Mouse (Mus musculus): ENCODE measurements around the gene Itpk1. TPM values are rescaled to one million over a fixed set of nuclear protein-coding genes. Genes with fewer than 3 reads are reported as not detected.

The Itpk1 gene
- polyA plus RNA-seq, 1 experiment from 2014 or later: 24.0 TPM

- no peaks in the 10 kb centered on the region for H3K36me3 ChIP-seq (ENCODE audit: control insufficient read depth, insufficient read depth, low read length)
- H3K4me2 ChIP-seq (ENCODE audit: low read length): no peak overlapping the region
- no peak for ATAC-seq (ENCODE audit: low FRiP score, low TSS enrichment)
- no peak overlapping the region for H3K9ac ChIP-seq (replicated peaks; ENCODE audit: low read length)
- DNase-seq: no peak
- 78% methylated on average over 11 of the region's 11 CpGs for WGBS
- H3K4me1 ChIP-seq (ENCODE audit: control insufficient read depth, insufficient read depth, low read length): no peaks in the 10 kb centered on the region
- H3K4me3 ChIP-seq (replicated peaks; ENCODE audit: low read depth, low read length): no peak overlapping the region
- H3K27me3 ChIP-seq (ENCODE audit: control insufficient read depth, insufficient read depth, low read length): no peaks in the 10 kb centered on the region
- no peaks in the 10 kb centered on the region for H3K9me3 ChIP-seq (ENCODE audit: control insufficient read depth, low read length)
- no peak overlapping the region for H3K27ac ChIP-seq (replicated peaks; ENCODE audit: low read depth, low read length)
Measured at GRCm38 (mm10) chr12:102663349-102664051, 41.2 kb downstream of the Itpk1 start.

DNA sequence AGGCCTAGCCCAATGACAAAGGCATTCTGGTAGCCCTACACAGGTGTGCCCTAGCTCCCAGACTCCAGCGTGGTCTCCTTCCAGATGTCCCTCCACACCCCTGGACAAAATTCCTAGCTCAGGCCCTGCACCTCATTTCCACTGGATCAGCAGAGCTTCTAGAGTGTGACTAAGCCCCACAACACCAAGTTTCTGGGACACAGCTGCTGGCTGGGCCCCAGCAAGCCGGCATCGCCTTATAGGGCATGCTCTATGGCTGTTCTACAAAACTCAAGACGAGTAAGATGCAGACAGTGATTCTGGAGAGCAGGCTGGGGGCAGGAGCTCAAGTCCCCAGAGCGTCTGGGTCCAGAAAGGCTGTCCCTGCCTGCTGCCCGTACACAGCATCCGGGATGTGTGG is 43.0 kb downstream of the Itpk1 start:
- H3K27me3 ChIP-seq (ENCODE audit: control insufficient read depth, insufficient read depth, low read length): no peaks in the 10 kb centered on the region
- ATAC-seq (ENCODE audit: low FRiP score, low TSS enrichment): no peak
- no peaks in the 10 kb centered on the region for H3K4me1 ChIP-seq (ENCODE audit: control insufficient read depth, insufficient read depth, low read length)
- DNase-seq: no peak
- no peak overlapping the region; the same call in 1 of the 2 replicates for H3K9ac ChIP-seq (replicated peaks; ENCODE audit: low read length)
- no peak overlapping the region for H3K4me2 ChIP-seq (ENCODE audit: low read length)
- no peaks in the 10 kb centered on the region for H3K36me3 ChIP-seq (ENCODE audit: control insufficient read depth, insufficient read depth, low read length)
- H3K4me3 ChIP-seq (replicated peaks; ENCODE audit: low read depth, low read length): no peak overlapping the region
- 77% methylated on average over 7 of the region's 7 CpGs for WGBS
- no peak overlapping the region for H3K27ac ChIP-seq (replicated peaks; ENCODE audit: low read depth, low read length)
- no peaks in the 10 kb centered on the region for H3K9me3 ChIP-seq (ENCODE audit: control insufficient read depth, low read length)

DNA sequence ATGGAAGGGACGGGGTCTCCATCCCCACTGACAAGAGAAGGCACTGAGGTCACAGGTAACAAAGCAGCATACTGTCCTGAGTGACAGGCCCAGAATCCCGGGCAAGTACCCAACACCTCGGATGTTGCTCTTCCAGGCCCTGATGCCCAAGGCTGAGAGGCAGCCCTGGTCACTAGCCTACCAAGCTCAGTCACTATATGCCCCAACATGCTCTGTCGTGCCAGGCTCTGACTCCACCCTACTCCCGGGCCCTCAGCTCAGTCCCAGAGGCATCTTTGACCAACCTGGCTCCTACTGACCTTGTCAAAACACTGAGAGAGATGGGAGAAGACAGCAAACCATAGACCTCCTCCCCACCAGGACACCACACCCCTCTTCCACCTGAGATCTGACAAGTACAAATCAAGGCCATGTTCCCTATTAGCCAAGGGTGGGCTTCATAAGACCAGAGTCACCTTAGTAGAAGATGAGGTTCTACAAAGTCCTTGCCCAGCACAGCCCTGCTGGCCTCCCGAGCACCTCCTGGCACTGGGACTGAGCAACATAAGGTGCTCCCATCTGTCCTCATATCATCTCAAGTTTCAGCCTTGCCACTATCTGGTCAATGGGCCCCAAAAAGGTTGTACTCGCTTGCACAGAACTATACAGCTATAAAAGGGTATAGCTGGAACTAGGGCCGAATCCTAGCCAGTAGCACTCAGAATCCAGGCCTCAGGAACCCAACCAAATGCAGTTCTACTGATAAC is 43.7 kb downstream of the Itpk1 start:
- Histone ChIP-seq H3K9me3 (ENCODE audit: control insufficient read depth, low read length) (no peaks in the 10 kb centered on the region), H3K4me1 (ENCODE audit: control insufficient read depth, insufficient read depth, low read length) (no peaks in the 10 kb centered on the region), H3K27me3 (ENCODE audit: control insufficient read depth, insufficient read depth, low read length) (no peaks in the 10 kb centered on the region), H3K4me3 (replicated peaks; ENCODE audit: low read depth, low read length) (no peak overlapping the region), H3K4me2 (ENCODE audit: low read length) (no peak overlapping the region), H3K27ac (replicated peaks; ENCODE audit: low read depth, low read length) (no peak overlapping the region), H3K36me3 (ENCODE audit: control insufficient read depth, insufficient read depth, low read length) (no peaks in the 10 kb centered on the region), H3K9ac (replicated peaks; ENCODE audit: low read length) (no peak overlapping the region)
- DNase-seq (no peak), ATAC-seq (ENCODE audit: low FRiP score, low TSS enrichment) (no peak)
- 92% methylated on average over 8 of the region's 8 CpGs for WGBS

GRCm38 (mm10) chr12:102653003-102653402 is 51.7 kb downstream of the Itpk1 start:
- 69% methylated on average over 6 of the region's 6 CpGs for WGBS

DNA sequence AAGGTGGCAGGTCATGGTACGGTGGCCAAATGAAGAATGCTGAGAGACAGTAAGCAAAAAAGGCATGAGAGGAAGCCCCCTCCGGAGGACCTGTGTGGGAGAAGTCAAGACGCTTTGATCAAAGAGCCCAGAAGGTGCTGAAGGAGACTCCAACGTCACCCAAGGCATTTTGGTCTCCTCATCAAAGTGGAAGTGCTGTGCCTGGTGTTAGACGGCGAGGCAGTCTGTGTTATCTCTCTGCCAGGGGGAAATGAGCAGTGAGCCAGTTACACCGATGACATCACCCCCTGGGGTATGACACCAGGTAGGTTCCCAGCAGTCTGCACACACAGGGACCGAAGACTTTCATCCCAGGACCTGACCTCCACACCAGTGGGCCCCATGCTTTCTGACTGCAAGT is 52.3 kb downstream of the Itpk1 start:
- Histone ChIP-seq H3K4me2 (ENCODE audit: low read length) (no peak overlapping the region), H3K9me3 (ENCODE audit: control insufficient read depth, low read length) (no peaks in the 10 kb centered on the region), H3K4me1 (ENCODE audit: control insufficient read depth, insufficient read depth, low read length) (no peaks in the 10 kb centered on the region), H3K27me3 (ENCODE audit: control insufficient read depth, insufficient read depth, low read length) (no peaks in the 10 kb centered on the region), H3K4me3 (replicated peaks; ENCODE audit: low read depth, low read length) (no peak overlapping the region), H3K36me3 (ENCODE audit: control insufficient read depth, insufficient read depth, low read length) (no peaks in the 10 kb centered on the region), H3K9ac (replicated peaks; ENCODE audit: low read length) (no peak overlapping the region), H3K27ac (replicated peaks; ENCODE audit: low read depth, low read length) (no peak overlapping the region)
- ATAC-seq (ENCODE audit: low FRiP score, low TSS enrichment) (no peak), DNase-seq (no peak)
- 80% methylated on average over 8 of the region's 8 CpGs for WGBS

More at GRCm38 (mm10) chr12:102653003-102653402, 51.7 kb downstream of the Itpk1 start:
- no peaks in the 10 kb centered on the region for H3K9me3 ChIP-seq (ENCODE audit: control insufficient read depth, low read length)
- no peak overlapping the region for H3K4me3 ChIP-seq (replicated peaks; ENCODE audit: low read depth, low read length)
- no peak for ATAC-seq (ENCODE audit: low FRiP score, low TSS enrichment)
- no peaks in the 10 kb centered on the region for H3K27me3 ChIP-seq (ENCODE audit: control insufficient read depth, insufficient read depth, low read length)
- no peaks in the 10 kb centered on the region for H3K4me1 ChIP-seq (ENCODE audit: control insufficient read depth, insufficient read depth, low read length)
- no peak overlapping the region for H3K27ac ChIP-seq (replicated peaks; ENCODE audit: low read depth, low read length)
- H3K36me3 ChIP-seq (ENCODE audit: control insufficient read depth, insufficient read depth, low read length): no peaks in the 10 kb centered on the region
- DNase-seq: no peak
- no peak overlapping the region for H3K9ac ChIP-seq (replicated peaks; ENCODE audit: low read length)
- no peak overlapping the region for H3K4me2 ChIP-seq (ENCODE audit: low read length)

DNA sequence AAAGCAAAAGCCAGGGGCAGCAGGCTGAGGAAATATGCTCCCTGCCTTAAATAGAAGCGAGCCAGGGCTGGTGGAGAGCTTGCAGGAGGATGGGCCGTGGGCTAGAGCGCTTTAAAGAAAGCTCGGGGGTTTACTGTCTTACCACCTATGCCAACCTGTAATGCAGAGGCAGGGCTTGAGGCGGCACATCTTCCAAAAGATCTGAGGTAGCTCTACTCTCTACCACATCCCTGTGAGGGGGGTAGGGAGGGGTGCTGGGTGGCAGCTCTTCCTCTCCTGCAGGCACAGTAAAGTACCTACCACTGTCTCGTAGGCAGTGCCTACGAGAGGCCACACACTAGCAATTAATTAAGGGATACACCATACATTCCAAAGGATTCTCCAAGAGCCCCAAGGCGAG is 52.9 kb downstream of the Itpk1 start:
- Histone ChIP-seq H3K4me3 (replicated peaks; ENCODE audit: low read depth, low read length) (no peak overlapping the region), H3K27ac (replicated peaks; ENCODE audit: low read depth, low read length) (no peak overlapping the region), H3K9ac (replicated peaks; ENCODE audit: low read length) (no peak overlapping the region), H3K36me3 (ENCODE audit: control insufficient read depth, insufficient read depth, low read length) (no peaks in the 10 kb centered on the region), H3K9me3 (ENCODE audit: control insufficient read depth, low read length) (no peaks in the 10 kb centered on the region), H3K27me3 (ENCODE audit: control insufficient read depth, insufficient read depth, low read length) (no peaks in the 10 kb centered on the region), H3K4me1 (ENCODE audit: control insufficient read depth, insufficient read depth, low read length) (no peaks in the 10 kb centered on the region), H3K4me2 (ENCODE audit: low read length) (no peak overlapping the region)
- no peak for DNase-seq
- 80% methylated on average over 8 of the region's 8 CpGs for WGBS
- ATAC-seq (ENCODE audit: low FRiP score, low TSS enrichment): no peak

DNA sequence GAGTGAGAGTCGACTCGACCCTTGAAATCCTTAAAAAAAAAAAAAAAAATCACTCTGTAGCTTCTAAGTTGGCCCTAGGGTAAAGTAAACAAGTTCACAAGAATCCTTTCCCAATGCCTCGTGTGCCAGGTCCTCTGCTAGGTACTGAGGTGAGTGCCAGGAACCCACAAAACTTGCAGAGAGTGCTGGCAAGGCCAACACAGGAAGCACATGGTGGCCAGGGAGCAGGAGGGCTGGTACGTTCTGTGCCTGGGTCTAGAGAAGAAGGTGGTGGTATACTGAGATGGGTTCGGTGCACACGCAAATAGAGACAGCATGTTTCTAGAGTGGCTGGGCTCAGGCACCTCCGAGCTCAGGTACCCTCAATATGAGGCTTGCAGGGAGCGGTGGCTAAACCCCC is 53.3 kb downstream of the Itpk1 start:
- Histone ChIP-seq H3K4me2 (ENCODE audit: low read length) (no peak overlapping the region), H3K27me3 (ENCODE audit: control insufficient read depth, insufficient read depth, low read length) (no peaks in the 10 kb centered on the region), H3K4me3 (replicated peaks; ENCODE audit: low read depth, low read length) (no peak overlapping the region), H3K9me3 (ENCODE audit: control insufficient read depth, low read length) (no peaks in the 10 kb centered on the region), H3K27ac (replicated peaks; ENCODE audit: low read depth, low read length) (no peak overlapping the region), H3K36me3 (ENCODE audit: control insufficient read depth, insufficient read depth, low read length) (no peaks in the 10 kb centered on the region), H3K4me1 (ENCODE audit: control insufficient read depth, insufficient read depth, low read length) (no peaks in the 10 kb centered on the region), H3K9ac (replicated peaks; ENCODE audit: low read length) (no peak overlapping the region)
- WGBS: 91% methylated on average over 8 of the region's 8 CpGs
- ATAC-seq (ENCODE audit: low FRiP score, low TSS enrichment) (no peak), DNase-seq (no peak)

- Histone ChIP-seq H3K4me2 (ENCODE audit: low read length) (no peak overlapping the region), H3K4me1 (ENCODE audit: control insufficient read depth, insufficient read depth, low read length) (no peaks in the 10 kb centered on the region), H3K27me3 (ENCODE audit: control insufficient read depth, insufficient read depth, low read length) (no peaks in the 10 kb centered on the region), H3K36me3 (ENCODE audit: control insufficient read depth, insufficient read depth, low read length) (no peaks in the 10 kb centered on the region), H3K27ac (replicated peaks; ENCODE audit: low read depth, low read length) (no peak overlapping the region), H3K4me3 (replicated peaks; ENCODE audit: low read depth, low read length) (no peak overlapping the region), H3K9ac (replicated peaks; ENCODE audit: low read length) (no peak overlapping the region), H3K9me3 (ENCODE audit: control insufficient read depth, low read length) (no peaks in the 10 kb centered on the region)
- DNase-seq: no peak
- WGBS: 93% methylated on average over 4 of the region's 4 CpGs
- no peak for ATAC-seq (ENCODE audit: low FRiP score, low TSS enrichment)
Measured at GRCm38 (mm10) chr12:102650649-102651048, 54.1 kb downstream of the Itpk1 start.
